Mouse (Mus musculus) forebrain, embryonic 14.5 days (tissue): ENCODE data around the gene Sept5. TPM values are rescaled to one million over a fixed set of nuclear protein-coding genes. Genes with fewer than 3 reads are reported as not detected.

Experiments used
- ATAC-seq: fragments of 200-750 bp; cut with Nextera tagmentation; 2 replicates; pipeline ENCODE4 v1.8.0; 2017; ENCODE audit warnings: mild to moderate bottlenecking, moderate library complexity
- DNase-seq: peaks from one replicate; pipeline ENCODE4 v3.0.0-alpha.2; 2015; ENCODE audit warnings: low spot score
- H3K27ac ChIP-seq: fragments of 300-500 bp; sonication (generic); 2 replicates; pipeline ENCODE4 v1.5.1; 2014; ENCODE audit warnings: low read depth, mild to moderate bottlenecking, control low read depth, low read length, moderate library complexity
- H3K27me3 ChIP-seq: fragments of 300-500 bp; sonication (generic); replicated peaks from 2 replicates; pipeline ENCODE4 v1.6.1; 2014; ENCODE audit warnings: low read length, control low read depth, mixed read lengths; ENCODE audit not compliant: control insufficient read depth, insufficient read depth
- H3K36me3 ChIP-seq: fragments of 300-500 bp; sonication (generic); 2 replicates; pipeline ENCODE4 v1.6.1; 2014; ENCODE audit warnings: low read length, control low read depth; ENCODE audit not compliant: control insufficient read depth, insufficient read depth
- H3K4me1 ChIP-seq: fragments of 300-500 bp; sonication (generic); 2 replicates; pipeline ENCODE4 v1.6.1; 2014; ENCODE audit warnings: antibody characterized with exemption, low read length, control low read depth; ENCODE audit not compliant: control insufficient read depth, insufficient read depth
- H3K4me2 ChIP-seq: fragments of 300-500 bp; sonication (generic); 2 replicates; pipeline ENCODE4 v1.6.1; 2014; ENCODE audit warnings: mild to moderate bottlenecking, control low read depth, low read length
- H3K4me3 ChIP-seq: fragments of 300-500 bp; sonication (generic); 2 replicates; pipeline ENCODE4 v1.5.1; 2014; ENCODE audit warnings: low read depth, low read length, control low read depth
- H3K9ac ChIP-seq: fragments of 300-500 bp; sonication (generic); 2 replicates; pipeline ENCODE4 v1.6.1; 2014; ENCODE audit warnings: mild to moderate bottlenecking, low read length, control low read depth, moderate library complexity
- H3K9me3 ChIP-seq: fragments of 300-500 bp; sonication (generic); replicated peaks from 2 replicates; pipeline ENCODE4 v1.6.1; 2016; ENCODE audit warnings: low read length, control low read depth, mixed read lengths; ENCODE audit not compliant: control insufficient read depth
- WGBS: fragments of 180-500 bp; shearing (Covaris S2); extraction: QIAGEN DNeasy Blood & Tissue Kit; methylation state at CpG from one replicate; pipeline ENCODE4 v1.1.7; 2014; 5-methylcytosine and 5-hydroxymethylcytosine counted together
- polyA plus RNA-seq: library from polyadenylated mRNA; unstranded; fragments of >200 nt; fragmentation: Nextera tagmentation; extraction: Ambion mirVana; gene quantifications from 2 replicates; pipeline ENCODE4 v1.2.1, GENCODE M21; 2014

Gene Sept5
- polyA plus RNA-seq, 1 experiment from 2014 or later = 138 TPM

DNA sequence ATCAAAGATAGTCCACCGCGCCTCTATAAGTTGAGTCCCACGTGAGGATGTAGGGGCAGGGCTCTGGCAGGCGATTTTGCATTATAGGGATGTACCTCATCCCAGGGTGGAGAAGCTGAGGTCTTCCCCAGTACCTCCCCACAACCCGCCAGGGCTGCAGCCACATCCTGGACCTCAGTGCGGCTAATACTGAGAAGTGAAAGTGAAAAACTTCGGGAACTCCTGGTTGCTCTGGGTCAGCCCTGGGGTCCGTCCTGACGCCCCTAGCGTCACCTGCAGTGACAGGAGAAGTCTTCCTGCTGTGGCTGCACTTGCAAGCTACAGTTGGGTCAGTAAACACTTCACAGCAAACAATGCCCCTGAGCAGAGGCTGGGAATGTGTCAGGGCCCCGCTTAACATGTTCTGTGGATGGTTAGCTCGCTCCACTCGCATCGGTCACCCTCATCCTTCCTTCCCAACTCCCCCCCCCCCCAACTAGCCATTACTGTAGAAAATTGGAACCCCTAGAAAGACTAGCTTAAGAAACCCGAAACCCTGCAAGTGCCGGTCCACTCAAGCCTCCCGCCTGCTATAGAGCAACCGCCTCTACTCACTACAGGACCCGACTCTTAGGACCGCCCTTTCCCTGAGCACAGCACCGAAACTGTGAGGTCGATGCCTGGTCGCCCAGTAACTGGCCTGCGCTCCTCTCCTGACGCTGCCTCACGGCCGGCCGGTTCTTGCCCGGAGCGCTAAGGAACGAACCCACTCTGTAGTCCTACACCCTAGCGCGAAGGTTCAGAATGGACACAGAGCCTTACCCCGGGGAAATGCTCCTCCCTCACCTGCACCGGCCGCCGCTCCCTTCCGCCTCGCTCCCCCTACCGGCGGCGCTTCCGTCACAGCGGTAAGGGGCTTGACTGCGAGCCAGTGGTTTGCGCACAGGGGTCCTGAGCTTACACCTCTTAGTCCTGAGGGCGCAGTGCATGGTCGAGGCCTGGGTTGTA, 39.7 kb downstream of the Sept5 start, which contains the start of gene Tbx1:
TSS of gene Tbx1 (minus strand) at position 868 of the 987 bp plus-strand sequence.
- ATAC-seq = no peak
- H3K27ac ChIP-seq = no peak within 1 kb of the TSS
- WGBS = 1% methylated on average over 48 of the region's 48 CpGs
- H3K4me3 ChIP-seq = peak within 1 kb of the TSS; percentile 19
- H3K9me3 ChIP-seq = no peaks in the 10 kb centered on the region
- no peak for DNase-seq
- H3K4me2 ChIP-seq = peak within 1 kb of the TSS; percentile 42
- H3K36me3 ChIP-seq = no peaks in the 10 kb centered on the region
- peak within 1 kb of the TSS; percentile 13; the same call in 1 of the 2 replicates for H3K9ac ChIP-seq
- H3K4me1 ChIP-seq = peaks cover 6% of the 10 kb centered on the region
- H3K27me3 ChIP-seq = peaks cover 79% of the 10 kb centered on the region

DNA sequence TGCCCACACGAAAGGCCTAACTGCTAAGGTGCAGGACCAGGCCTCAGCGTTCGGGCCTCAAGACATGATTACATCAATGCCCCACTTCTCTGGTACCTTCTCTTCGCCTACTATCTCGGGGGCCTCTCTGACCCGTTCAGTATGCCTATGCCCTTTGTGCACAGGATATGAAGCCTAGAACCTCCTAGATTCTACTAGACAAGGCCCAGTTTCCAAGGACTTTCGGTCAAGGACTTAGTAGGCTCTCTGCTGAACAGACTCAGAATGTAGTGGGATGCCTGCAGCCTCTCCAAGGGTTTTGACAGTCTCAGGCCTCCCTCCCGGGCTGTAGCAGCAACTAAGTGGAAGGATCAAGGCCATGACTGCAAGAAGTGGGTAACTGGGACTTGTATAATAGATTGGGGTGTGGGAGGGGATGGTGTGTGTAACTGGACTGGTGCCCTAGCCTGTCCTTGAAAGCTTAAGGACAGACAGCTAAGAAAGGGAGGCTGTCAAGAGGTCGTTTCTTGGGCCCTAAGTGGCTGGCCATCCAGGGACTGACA, 40.6 kb downstream of the Sept5 start:
- Histone ChIP-seq H3K4me2 (no peak overlapping the region), H3K36me3 (no peaks in the 10 kb centered on the region), H3K27ac (no peak overlapping the region), H3K9me3 (no peaks in the 10 kb centered on the region), H3K27me3 (peaks cover 89% of the 10 kb centered on the region), H3K9ac (no peak overlapping the region), H3K4me1 (peaks cover 6% of the 10 kb centered on the region), H3K4me3 (no peak overlapping the region)
- no peak for DNase-seq
- no peak for ATAC-seq
- WGBS = 5% methylated on average over 9 of the region's 9 CpGs

DNA sequence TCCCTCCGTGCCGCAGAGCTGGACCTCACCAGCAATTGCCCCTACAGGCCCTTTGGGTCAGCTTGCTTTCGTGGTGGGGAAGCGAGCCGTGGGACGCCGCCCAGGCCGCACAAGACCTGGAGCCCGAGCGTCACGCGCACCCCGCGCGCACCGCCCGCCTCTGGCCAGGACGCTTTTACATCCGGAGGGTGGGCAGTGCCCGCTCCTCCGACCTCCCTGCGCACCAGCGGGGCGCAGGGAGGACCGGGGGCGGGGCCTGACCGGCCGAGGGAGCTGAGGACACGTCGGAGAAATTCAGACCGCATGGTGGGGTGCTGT, 41.1 kb downstream of the Sept5 start:
- no peak for ATAC-seq
- Histone ChIP-seq H3K4me2 (no peak overlapping the region), H3K4me1 (peaks cover 6% of the 10 kb centered on the region), H3K9ac (no peak overlapping the region), H3K36me3 (no peaks in the 10 kb centered on the region), H3K4me3 (no peak overlapping the region), H3K9me3 (no peaks in the 10 kb centered on the region), H3K27me3 (peaks cover 93% of the 10 kb centered on the region), H3K27ac (no peak overlapping the region)
- WGBS = 3% methylated on average over 28 of the region's 31 CpGs
- DNase-seq = no peak

DNA sequence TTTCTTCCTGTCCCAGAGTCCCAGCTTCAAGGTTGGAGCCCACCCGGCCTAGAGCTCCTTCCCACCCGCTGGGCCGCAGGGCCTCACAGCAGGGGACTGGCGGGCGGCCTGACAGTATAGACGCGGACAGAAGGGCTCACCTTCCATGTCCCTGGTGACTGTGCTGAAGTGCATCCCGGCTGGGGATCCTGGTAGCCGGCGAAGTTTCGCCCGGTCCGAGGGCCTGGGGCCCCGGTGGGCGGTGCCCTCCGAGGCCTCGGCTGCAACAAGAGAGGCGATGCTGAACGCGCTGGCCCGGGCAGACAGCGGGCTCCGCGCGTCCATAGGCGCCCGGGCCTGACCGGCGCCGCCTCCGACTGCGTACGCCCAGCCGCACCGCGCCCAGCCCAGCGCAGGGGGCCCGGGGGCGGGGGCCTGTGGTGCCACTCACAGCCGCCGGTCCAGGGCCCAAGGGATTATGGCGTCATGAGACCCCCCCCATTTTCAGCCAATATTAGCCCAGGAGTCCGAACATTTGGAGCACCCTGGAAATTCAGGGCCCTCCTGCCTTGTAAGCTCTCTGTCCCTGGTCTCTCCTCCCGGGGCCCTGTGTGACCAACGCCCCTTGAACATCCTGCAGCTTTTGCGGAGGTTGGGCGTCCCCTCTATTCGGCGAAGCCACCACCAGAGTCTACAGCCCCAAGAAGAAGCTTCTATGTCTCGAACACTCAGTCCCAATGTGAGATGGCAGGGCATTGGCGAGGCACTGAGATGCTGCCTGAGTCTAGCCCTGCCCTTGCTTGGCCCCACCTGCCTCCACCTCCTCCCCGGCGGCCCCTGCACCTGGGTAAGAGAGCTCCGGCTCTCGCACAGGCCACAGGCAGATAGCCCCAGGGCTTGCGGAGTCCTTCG, 41.7 kb downstream of the Sept5 start:
- Histone ChIP-seq H3K9me3 (no peaks in the 10 kb centered on the region), H3K27me3 (peaks cover 96% of the 10 kb centered on the region), H3K27ac (no peak overlapping the region), H3K4me3 (no peak overlapping the region), H3K4me1 (peaks cover 6% of the 10 kb centered on the region), H3K9ac (no peak overlapping the region), H3K4me2 (peak overlapping the region; percentile 29), H3K36me3 (no peaks in the 10 kb centered on the region)
- WGBS = under 1% methylated on average over 54 of the region's 57 CpGs
- no peak for ATAC-seq
- DNase-seq = no peak

DNA sequence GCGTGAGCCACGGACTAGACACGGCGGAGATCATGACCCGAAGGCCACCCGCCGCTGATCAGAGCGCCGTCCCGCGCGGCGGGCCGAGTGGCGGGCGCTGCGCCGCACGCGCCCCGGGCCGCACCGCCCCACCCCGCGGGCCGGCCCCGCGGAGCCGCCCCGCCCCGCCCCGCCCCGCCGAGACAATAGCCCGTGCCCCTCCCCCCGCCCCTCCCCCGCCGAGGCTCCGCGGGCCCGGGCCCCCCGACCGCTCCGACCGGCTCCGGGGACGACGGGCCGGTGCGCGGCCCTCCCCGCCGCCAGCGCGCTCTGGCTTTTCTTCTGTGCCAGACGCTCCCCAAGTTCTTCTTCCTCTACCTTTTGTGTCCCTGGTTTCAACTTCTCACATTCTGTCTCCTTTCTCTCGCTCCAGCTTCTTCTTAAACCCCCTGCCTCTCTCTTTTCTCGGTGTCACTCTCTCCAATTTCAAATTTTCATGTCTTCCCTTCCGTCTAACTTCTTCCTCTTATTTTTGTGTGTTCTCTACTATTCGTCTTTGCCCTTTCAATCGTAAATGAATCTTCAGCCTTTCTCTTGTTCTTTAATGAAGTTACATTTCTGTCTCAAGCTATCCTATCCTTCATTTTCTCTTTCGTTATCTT, 42.7 kb downstream of the Sept5 start:
- Histone ChIP-seq H3K9ac (no peak overlapping the region), H3K4me1 (peaks cover 6% of the 10 kb centered on the region), H3K27me3 (peaks cover 100% of the 10 kb centered on the region), H3K36me3 (no peaks in the 10 kb centered on the region), H3K9me3 (no peaks in the 10 kb centered on the region), H3K4me2 (peak overlapping the region; percentile 50), H3K27ac (no peak overlapping the region), H3K4me3 (peak overlapping the region; percentile 30)
- WGBS = 1% methylated on average over 17 of the region's 62 CpGs
- DNase-seq (no peak), ATAC-seq (no peak)

DNA sequence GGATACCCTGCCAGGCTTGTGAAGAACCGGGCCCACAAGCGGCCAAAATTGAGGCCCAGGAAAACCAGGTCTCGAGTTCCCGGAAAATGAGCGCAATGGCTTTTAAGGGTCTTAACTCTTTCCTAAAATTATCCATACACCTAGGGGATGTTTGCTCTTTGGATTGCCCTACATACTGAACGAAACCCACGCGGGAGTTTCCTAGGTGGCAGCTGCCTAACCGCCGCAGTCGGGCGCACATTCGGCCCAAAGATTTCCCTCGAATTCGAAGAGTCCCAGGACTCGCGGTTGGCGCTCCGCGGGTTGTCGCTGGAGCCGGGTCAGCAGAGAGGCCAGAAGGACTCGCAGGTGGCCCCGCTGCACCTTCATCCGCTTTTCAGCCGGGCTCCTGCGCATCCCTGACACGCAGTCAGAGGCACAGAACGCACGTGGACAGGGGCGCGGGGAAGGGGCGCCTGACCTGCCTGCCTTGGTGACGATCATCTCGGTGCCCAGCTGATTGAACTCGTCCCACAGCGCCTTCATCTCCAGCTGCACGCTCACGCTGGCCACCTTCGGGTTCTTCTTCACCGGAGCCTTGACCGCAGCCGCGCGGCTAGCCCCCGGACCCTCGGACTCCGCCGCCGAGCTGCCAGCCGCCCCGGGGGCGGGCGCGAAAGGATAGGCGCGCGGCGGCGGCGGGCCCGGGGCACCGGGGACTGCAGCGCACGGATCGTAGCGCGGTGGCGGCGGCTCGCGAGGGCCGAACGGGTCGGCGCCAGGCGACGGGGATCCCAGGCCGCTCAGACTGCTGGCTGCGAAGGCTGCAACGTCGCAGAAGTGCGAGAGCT, 43.5 kb downstream of the Sept5 start:
- DNase-seq = no peak
- no peak overlapping the region for H3K27ac ChIP-seq
- H3K4me3 ChIP-seq = peak overlapping the region; percentile 30
- peaks cover 100% of the 10 kb centered on the region for H3K27me3 ChIP-seq
- H3K36me3 ChIP-seq = no peaks in the 10 kb centered on the region
- peak overlapping the region; percentile 50 for H3K4me2 ChIP-seq
- peaks cover 6% of the 10 kb centered on the region for H3K4me1 ChIP-seq
- WGBS = under 1% methylated on average over 83 of the region's 83 CpGs
- ATAC-seq = no peak
- peak overlapping the region; percentile 43 for H3K9ac ChIP-seq
- H3K9me3 ChIP-seq = no peaks in the 10 kb centered on the region

DNA sequence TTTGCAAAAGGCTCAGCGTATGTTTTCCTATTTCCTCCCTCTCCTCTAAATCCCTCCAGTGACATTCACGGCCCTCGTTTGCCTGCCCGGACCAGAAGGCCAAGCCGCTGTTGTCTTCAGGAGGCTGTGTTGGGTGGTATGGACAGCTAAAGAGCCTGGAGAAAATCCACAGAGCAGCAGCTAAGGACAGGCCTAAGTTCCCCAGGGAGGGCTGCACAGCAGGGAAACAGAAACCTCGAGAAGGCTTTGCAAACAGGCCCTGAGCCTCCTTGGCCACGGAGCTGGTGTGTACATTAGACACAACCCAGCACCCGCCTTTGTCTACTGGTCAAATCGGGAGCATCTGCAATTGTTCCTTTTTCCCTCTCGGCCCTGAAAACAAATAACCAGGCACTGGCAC, 44.1 kb downstream of the Sept5 start:
- H3K4me1 ChIP-seq = peaks cover 6% of the 10 kb centered on the region
- H3K27ac ChIP-seq = no peak overlapping the region
- H3K27me3 ChIP-seq = peaks cover 99% of the 10 kb centered on the region
- H3K9me3 ChIP-seq = no peaks in the 10 kb centered on the region
- DNase-seq = no peak
- H3K9ac ChIP-seq = peak overlapping the region; percentile 8; the same call in 1 of the 2 replicates
- ATAC-seq = no peak
- H3K4me2 ChIP-seq = no peak overlapping the region
- no peaks in the 10 kb centered on the region for H3K36me3 ChIP-seq
- 5% methylated on average over 10 of the region's 10 CpGs for WGBS
- peak overlapping the region; percentile 30; the same call in 1 of the 2 replicates for H3K4me3 ChIP-seq
